Mouse (Mus musculus) hindbrain, embryonic 16.5 days (tissue): ENCODE measurements around the gene Tspan18. TPM values are rescaled to one million over a fixed set of nuclear protein-coding genes. Genes with fewer than 3 reads are reported as not detected.

Experiments used
- ATAC-seq: fragments of 200-750 bp; cut with Nextera tagmentation; 2 replicates; pipeline ENCODE4 v1.8.0; 2017; ENCODE audit warnings: moderate TSS enrichment, moderate library complexity
- H3K27ac ChIP-seq: fragments of 300-500 bp; sonication (generic); 2 replicates; pipeline ENCODE4 v1.5.1; 2014; ENCODE audit warnings: low read depth, mild to moderate bottlenecking, control low read depth, low read length, moderate library complexity
- H3K27me3 ChIP-seq: fragments of 300-500 bp; sonication (generic); replicated peaks from 2 replicates; pipeline ENCODE4 v1.6.1; 2014; ENCODE audit warnings: low read length; ENCODE audit not compliant: control insufficient read depth, insufficient read depth
- H3K36me3 ChIP-seq: fragments of 300-500 bp; sonication (generic); 2 replicates; pipeline ENCODE4 v1.6.1; 2014; ENCODE audit warnings: mild to moderate bottlenecking, low read length, moderate library complexity, mixed read lengths; ENCODE audit not compliant: control insufficient read depth, insufficient read depth
- H3K4me1 ChIP-seq: fragments of 300-500 bp; sonication (generic); 2 replicates; pipeline ENCODE4 v1.6.1; 2014; ENCODE audit warnings: low read depth, low read length; ENCODE audit not compliant: control insufficient read depth, insufficient read depth
- H3K4me2 ChIP-seq: fragments of 300-500 bp; sonication (generic); 2 replicates; pipeline ENCODE4 v1.6.1; 2014; ENCODE audit warnings: mild to moderate bottlenecking, low read length, control low read depth, moderate library complexity
- H3K4me3 ChIP-seq: fragments of 300-500 bp; sonication (generic); 2 replicates; pipeline ENCODE4 v1.5.1; 2014; ENCODE audit warnings: mild to moderate bottlenecking, low read length, control low read depth, moderate library complexity
- H3K9ac ChIP-seq: fragments of 300-500 bp; sonication (generic); 2 replicates; pipeline ENCODE4 v1.6.1; 2014; ENCODE audit warnings: low read depth, mild to moderate bottlenecking, control low read depth, low read length, moderate library complexity
- H3K9me3 ChIP-seq: fragments of 300-500 bp; sonication (generic); 2 replicates; pipeline ENCODE4 v1.6.1; 2014; ENCODE audit warnings: mild to moderate bottlenecking, low read length, moderate library complexity; ENCODE audit not compliant: control insufficient read depth
- WGBS: fragments of 180-500 bp; shearing (Covaris S2); extraction: QIAGEN DNeasy Blood & Tissue Kit; methylation state at CpG from one replicate; pipeline ENCODE4 v1.1.7; 2014; 5-methylcytosine and 5-hydroxymethylcytosine counted together
- polyA plus RNA-seq: library from polyadenylated mRNA; unstranded; fragments of >200 nt; fragmentation: Nextera tagmentation; extraction: Ambion mirVana; gene quantifications from 2 replicates; pipeline ENCODE4 v1.2.1, GENCODE M21; 2015

Gene Tspan18
- polyA plus RNA-seq, 1 experiment from 2014 or later, result 15.7 TPM

- Histone ChIP-seq H3K27ac (no peak overlapping the region), H3K9ac (no peak overlapping the region), H3K4me3 (no peak overlapping the region), H3K9me3 (no peaks in the 10 kb centered on the region), H3K4me1 (peaks cover 15% of the 10 kb centered on the region), H3K4me2 (no peak overlapping the region), H3K36me3 (no peaks in the 10 kb centered on the region), H3K27me3 (no peaks in the 10 kb centered on the region)
- no peak for ATAC-seq
- WGBS, result 88% methylated on average over 14 of the region's 14 CpGs
These were observed 24.4 kb downstream of the Tspan18 start for GRCm38 (mm10) chr2:93309724-93310413.

GRCm38 (mm10) chr2:93306898-93307297 is 27.4 kb downstream of the Tspan18 start:
- H3K27ac ChIP-seq, result no peak overlapping the region
- no peak overlapping the region for H3K4me3 ChIP-seq
- no peak overlapping the region for H3K9ac ChIP-seq
- no peaks in the 10 kb centered on the region for H3K27me3 ChIP-seq
- ATAC-seq, result no peak
- H3K4me1 ChIP-seq, result peaks cover 14% of the 10 kb centered on the region
- H3K36me3 ChIP-seq, result no peaks in the 10 kb centered on the region
- no peak overlapping the region for H3K4me2 ChIP-seq
- 87% methylated on average over 4 of the region's 4 CpGs for WGBS
- H3K9me3 ChIP-seq, result no peaks in the 10 kb centered on the region

GRCm38 (mm10) chr2:93304273-93304634 is 30.1 kb downstream of the Tspan18 start:
- peak overlapping the region; percentile 23 for H3K9ac ChIP-seq
- WGBS, result 37% methylated on average over 4 of the region's 4 CpGs

GRCm38 (mm10) chr2:93303585-93304272 is 30.6 kb downstream of the Tspan18 start:
- 15% methylated on average over 16 of the region's 16 CpGs for WGBS
- Histone ChIP-seq H3K4me3 (no peak overlapping the region), H3K27ac (peak overlapping the region; percentile 62), H3K4me1 (peaks cover 12% of the 10 kb centered on the region), H3K27me3 (no peaks in the 10 kb centered on the region), H3K9ac (peak overlapping the region; percentile 23), H3K4me2 (no peak overlapping the region), H3K9me3 (no peaks in the 10 kb centered on the region), H3K36me3 (no peaks in the 10 kb centered on the region)
- ATAC-seq, result peak; percentile 53

More at GRCm38 (mm10) chr2:93304273-93304634, 30.1 kb downstream of the Tspan18 start:
- no peaks in the 10 kb centered on the region for H3K27me3 ChIP-seq
- peak overlapping the region; percentile 62 for H3K27ac ChIP-seq
- H3K36me3 ChIP-seq, result no peaks in the 10 kb centered on the region
- H3K4me2 ChIP-seq, result no peak overlapping the region
- peaks cover 14% of the 10 kb centered on the region for H3K4me1 ChIP-seq
- ATAC-seq, result peak; percentile 9; the same call in 1 of the 2 replicates
- no peaks in the 10 kb centered on the region for H3K9me3 ChIP-seq
- H3K4me3 ChIP-seq, result no peak overlapping the region

- 22% methylated on average over 5 of the region's 5 CpGs for WGBS
- Histone ChIP-seq H3K27ac (peak overlapping the region; percentile 62; the same call in 1 of the 2 replicates), H3K9me3 (no peaks in the 10 kb centered on the region), H3K27me3 (no peaks in the 10 kb centered on the region), H3K36me3 (no peaks in the 10 kb centered on the region), H3K4me2 (no peak overlapping the region), H3K4me1 (peaks cover 10% of the 10 kb centered on the region), H3K9ac (0 out of 2 replicates have a peak overlapping the region, but pooled peaks have one; percentile 6), H3K4me3 (no peak overlapping the region)
- ATAC-seq, result no peak; the same call in none of the 2 replicates
These were observed 31.1 kb downstream of the Tspan18 start for GRCm38 (mm10) chr2:93303260-93303584.

- Histone ChIP-seq H3K27ac (no peak overlapping the region), H3K4me3 (no peak overlapping the region), H3K9ac (no peak overlapping the region), H3K27me3 (no peaks in the 10 kb centered on the region), H3K4me2 (no peak overlapping the region), H3K9me3 (no peaks in the 10 kb centered on the region), H3K36me3 (no peaks in the 10 kb centered on the region), H3K4me1 (no peaks in the 10 kb centered on the region; the same call in 1 of the 2 replicates)
- peak; percentile 58 for ATAC-seq
- WGBS, result 74% methylated on average over 3 of the region's 3 CpGs
These were observed 36.6 kb downstream of the Tspan18 start for GRCm38 (mm10) chr2:93297656-93298055.

- Histone ChIP-seq H3K36me3 (no peaks in the 10 kb centered on the region), H3K27ac (no peak overlapping the region), H3K4me3 (no peak overlapping the region), H3K27me3 (no peaks in the 10 kb centered on the region), H3K4me2 (no peak overlapping the region), H3K9ac (no peak overlapping the region), H3K4me1 (peaks cover 20% of the 10 kb centered on the region), H3K9me3 (no peaks in the 10 kb centered on the region)
- WGBS, result 24% methylated on average over 13 of the region's 13 CpGs
- no peak for ATAC-seq
These were observed 42.9 kb downstream of the Tspan18 start for GRCm38 (mm10) chr2:93291186-93291926.

- H3K27me3 ChIP-seq, result no peaks in the 10 kb centered on the region
- 26% methylated on average over 7 of the region's 7 CpGs for WGBS
- H3K4me3 ChIP-seq, result no peak overlapping the region
- no peaks in the 10 kb centered on the region for H3K9me3 ChIP-seq
- H3K27ac ChIP-seq, result no peak overlapping the region
- H3K9ac ChIP-seq, result no peak overlapping the region
- no peak overlapping the region for H3K4me2 ChIP-seq
- no peaks in the 10 kb centered on the region for H3K36me3 ChIP-seq
- H3K4me1 ChIP-seq, result peaks cover 29% of the 10 kb centered on the region
- no peak for ATAC-seq
These were observed 43.8 kb downstream of the Tspan18 start for GRCm38 (mm10) chr2:93290345-93291118.
